Mouse (Mus musculus) neural tube, embryonic 11.5 days (tissue): ENCODE results near the gene Ercc4. TPM values are rescaled to one million over a fixed set of nuclear protein-coding genes. Genes with fewer than 3 reads are reported as not detected.

Source experiments
- ATAC-seq: fragments of 200-750 bp; cut with Nextera tagmentation; 2 replicates; pipeline ENCODE4 v1.8.0; 2017; ENCODE audit warnings: moderate number of reproducible peaks, mild to moderate bottlenecking, moderate TSS enrichment, moderate library complexity; ENCODE audit not compliant: insufficient read depth, low FRiP score, low TSS enrichment
- DNase-seq: peaks from one replicate; pipeline ENCODE4 v3.0.0-alpha.2; 2015; ENCODE audit warnings: low spot score
- H3K27ac ChIP-seq: fragments of 300-500 bp; sonication (generic); 2 replicates; pipeline ENCODE4 v1.5.1; 2014; ENCODE audit warnings: low read depth, mild to moderate bottlenecking, low read length
- H3K27me3 ChIP-seq: fragments of 300-500 bp; sonication (generic); 2 replicates; pipeline ENCODE4 v1.6.1; 2014; ENCODE audit warnings: mild to moderate bottlenecking, low read length, mixed read lengths; ENCODE audit not compliant: control insufficient read depth, insufficient read depth
- H3K36me3 ChIP-seq: fragments of 300-500 bp; sonication (generic); 2 replicates; pipeline ENCODE4 v1.6.1; 2014; ENCODE audit warnings: mild to moderate bottlenecking, low read length, moderate library complexity, mixed read lengths; ENCODE audit not compliant: control insufficient read depth, insufficient read depth
- H3K4me1 ChIP-seq: fragments of 300-500 bp; sonication (generic); 2 replicates; pipeline ENCODE4 v1.6.1; 2014; ENCODE audit warnings: low read length, mixed read lengths; ENCODE audit not compliant: control insufficient read depth, insufficient read depth
- H3K4me2 ChIP-seq: fragments of 300-500 bp; sonication (generic); 2 replicates; pipeline ENCODE4 v1.6.1; 2014; ENCODE audit warnings: low read depth, mild to moderate bottlenecking, moderate library complexity
- H3K4me3 ChIP-seq: fragments of 300-500 bp; sonication (generic); 2 replicates; pipeline ENCODE4 v1.5.1; 2014; ENCODE audit warnings: low read depth, low read length
- H3K9ac ChIP-seq: fragments of 300-500 bp; sonication (generic); 2 replicates; pipeline ENCODE4 v1.6.1; 2014; ENCODE audit warnings: mild to moderate bottlenecking, low read length
- H3K9me3 ChIP-seq: fragments of 300-500 bp; sonication (generic); 2 replicates; pipeline ENCODE4 v1.6.1; 2016; ENCODE audit warnings: low read length; ENCODE audit not compliant: control insufficient read depth
- WGBS: fragments of 180-500 bp; shearing (Covaris S2); extraction: QIAGEN DNeasy Blood & Tissue Kit; methylation state at CpG from one replicate; pipeline ENCODE4 v1.1.7; 2014; 5-methylcytosine and 5-hydroxymethylcytosine counted together
- polyA plus RNA-seq: library from polyadenylated mRNA; unstranded; fragments of >200 nt; fragmentation: Nextera tagmentation; extraction: Ambion mirVana; gene quantifications from 2 replicates; pipeline ENCODE4 v1.2.1, GENCODE M21; 2014

The Ercc4 gene
- polyA plus RNA-seq, 1 experiment from 2014 or later, result 14.3 TPM

GRCm38 (mm10) chr16:13197293-13197692, 87.8 kb downstream of the Ercc4 start:
- Histone ChIP-seq H3K9ac (no peak overlapping the region), H3K27me3 (no peaks in the 10 kb centered on the region), H3K4me3 (no peak overlapping the region), H3K4me2 (no peak overlapping the region), H3K36me3 (no peaks in the 10 kb centered on the region), H3K4me1 (no peaks in the 10 kb centered on the region), H3K9me3 (no peaks in the 10 kb centered on the region), H3K27ac (no peak overlapping the region)
- no peak for ATAC-seq
- no peak for DNase-seq
- 59% methylated on average over 5 of the region's 5 CpGs for WGBS

GRCm38 (mm10) chr16:13199204-13199603, 89.7 kb downstream of the Ercc4 start:
- H3K4me2 ChIP-seq, result no peak overlapping the region
- ATAC-seq (no peak), DNase-seq (no peak)
- WGBS, result 40% methylated on average over 2 of the region's 2 CpGs
- no peak overlapping the region for H3K9ac ChIP-seq
- H3K27me3 ChIP-seq, result no peaks in the 10 kb centered on the region
- H3K4me3 ChIP-seq, result no peak overlapping the region
- H3K27ac ChIP-seq, result no peak overlapping the region
- H3K4me1 ChIP-seq, result no peaks in the 10 kb centered on the region
- no peaks in the 10 kb centered on the region for H3K9me3 ChIP-seq
- H3K36me3 ChIP-seq, result no peaks in the 10 kb centered on the region

Other genes with a start within 250 kb of the Ercc4 start
- gene Mrtfb, start 146.8 kb downstream of the Ercc4 start, polyA plus RNA-seq, result 22.0 and 22.6 TPM in 2 replicates